Mouse (Mus musculus): ENCODE data around the gene Olfr1097. TPM values are rescaled to one million over a fixed set of nuclear protein-coding genes. Genes with fewer than 3 reads are reported as not detected.

Gene Olfr1097
- not detected for total RNA-seq (2021)
- long read RNA-seq, experiment 1, result 0 reads
- long read RNA-seq, experiment 2, result 0 reads

DNA sequence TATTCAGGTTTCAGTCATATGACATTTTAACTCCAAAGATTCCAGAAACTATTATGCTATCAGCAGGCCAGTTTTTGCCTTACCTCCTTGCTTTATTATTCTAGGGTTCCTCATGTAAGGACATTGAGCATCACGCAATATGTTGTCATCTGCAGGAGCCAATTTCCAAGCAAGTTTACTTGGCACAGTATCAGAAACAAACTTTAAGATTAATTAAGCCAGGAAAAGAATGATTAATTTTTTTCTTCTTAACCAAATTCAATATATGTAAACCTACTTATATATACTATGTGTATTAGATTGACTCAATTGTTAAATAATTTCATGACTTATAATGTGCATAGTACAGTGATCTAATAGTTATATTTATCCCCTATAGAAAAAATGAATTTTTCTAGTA lies at the start of gene Olfr1097:
Gene Olfr1097 (minus strand): TSS at position 101 of the 400 bp plus-strand sequence.
- no peak for DNase-seq (ENCODE audit: low spot score)

DNA sequence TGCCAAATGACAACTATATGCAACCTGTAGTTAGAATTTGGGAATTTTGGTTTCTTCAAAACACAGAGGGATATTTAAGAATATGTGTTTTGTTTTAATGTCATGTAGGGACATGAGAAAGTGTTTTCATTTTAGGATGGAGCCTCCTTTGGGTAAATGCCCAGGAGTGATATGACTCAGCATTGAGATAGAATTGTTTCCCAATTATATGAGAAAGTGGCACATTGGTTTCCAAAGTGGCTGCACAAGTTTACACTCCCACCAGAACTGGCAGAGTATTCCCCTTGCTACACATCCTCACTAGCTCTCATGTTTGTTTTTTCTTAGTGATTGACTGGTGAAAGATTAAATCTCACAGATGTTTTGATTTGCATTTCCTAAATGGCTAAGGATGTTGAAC lies 34.5 kb upstream of the Olfr1097 start:
- no peak for DNase-seq (ENCODE audit: low spot score)

GRCm38 (mm10) chr2:86924445-86924844 lies 32.4 kb upstream of the Olfr1097 start, which contains the start of gene Olfr1098:
Olfr1098 (minus strand) TSS chr2:86924545.
- DNase-seq (ENCODE audit: low spot score), result no peak

DNA sequence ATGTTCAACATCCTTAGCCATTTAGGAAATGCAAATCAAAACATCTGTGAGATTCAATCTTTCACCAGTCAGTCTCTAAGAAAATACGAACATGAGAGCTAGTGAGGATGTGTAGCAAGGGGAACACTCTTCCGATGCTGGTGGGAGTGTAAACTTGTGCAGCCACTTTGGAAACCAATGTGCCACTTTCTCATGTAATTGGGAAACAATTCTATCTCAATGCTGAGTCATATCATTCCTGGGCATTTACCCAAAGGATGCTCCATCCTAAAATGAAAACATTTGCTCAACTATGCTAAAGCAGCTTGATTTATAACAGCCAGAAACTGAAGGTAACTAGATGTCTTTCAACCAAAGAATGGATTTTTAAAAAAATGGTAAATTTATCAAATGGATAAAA lies 13.6 kb upstream of the Olfr1097 start:
- no peak for DNase-seq (ENCODE audit: low spot score)

- DNase-seq (ENCODE audit: low spot score), result no peak
These were observed 17.3 kb downstream of the Olfr1097 start, which contains the start of gene Gm13723 for GRCm38 (mm10) chr2:86874702-86875101. Gm13723 (minus strand) TSS chr2:86874802.

DNA sequence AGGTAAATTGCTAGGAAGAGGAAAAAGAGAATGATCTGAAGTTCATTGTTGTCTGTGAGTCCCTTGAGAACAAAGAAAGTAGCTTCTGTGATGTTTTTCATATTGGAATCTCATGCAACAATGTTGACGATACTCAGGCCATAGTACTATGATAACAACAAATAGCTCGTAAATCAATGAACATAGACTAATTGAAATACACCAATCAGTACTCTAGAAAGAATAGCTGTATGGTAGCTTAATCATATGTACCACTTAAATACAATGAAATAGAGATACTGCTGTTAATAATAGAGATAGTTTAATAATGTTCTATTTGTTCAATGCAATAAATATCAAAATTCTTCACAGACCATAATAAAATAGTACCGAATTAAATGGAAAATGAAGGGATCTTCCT lies 40.4 kb downstream of the Olfr1097 start, which contains the start of gene Olfr1095:
Gene Olfr1095 (minus strand): TSS at position 101 of the 400 bp plus-strand sequence.
- DNase-seq (ENCODE audit: low spot score), result no peak

Other genes starting within 250 kb of the Olfr1097 start
- not detected for gene Olfr1085, start 230.2 kb downstream of the Olfr1097 start, total RNA-seq (2021)
- not detected for gene Olfr1086, start 212.1 kb downstream of the Olfr1097 start, total RNA-seq (2021)
- gene Olfr1087, start 193.8 kb downstream of the Olfr1097 start, total RNA-seq (2021), result not detected
- gene Olfr1089, start 158.5 kb downstream of the Olfr1097 start, total RNA-seq (2021), result not detected
- not detected for gene Olfr1090, start 133.2 kb downstream of the Olfr1097 start, total RNA-seq (2021)
- gene Olfr1093, start 109.7 kb downstream of the Olfr1097 start, total RNA-seq (2021), result not detected
- not detected for gene Olfr141, start 82.2 kb downstream of the Olfr1097 start, total RNA-seq (2021)
- not detected for gene Olfr1094, start 67.6 kb downstream of the Olfr1097 start, total RNA-seq (2021)
- gene Olfr1095, start 40.5 kb downstream of the Olfr1097 start, total RNA-seq (2021), result not detected
- not detected for gene Gm13723, start 17.4 kb downstream of the Olfr1097 start, total RNA-seq (2021)
- not detected for gene Olfr1098, start 32.3 kb upstream of the Olfr1097 start, total RNA-seq (2021)
- gene Olfr1099, start 68.5 kb upstream of the Olfr1097 start, total RNA-seq (2021), result not detected
- gene Olfr1100, start 87.7 kb upstream of the Olfr1097 start, total RNA-seq (2021), result not detected
- gene Olfr1101, start 99.0 kb upstream of the Olfr1097 start, total RNA-seq (2021), result not detected
- gene Olfr1102, start 106.2 kb upstream of the Olfr1097 start, total RNA-seq (2021), result not detected
- gene Olfr1104, start 134.9 kb upstream of the Olfr1097 start, total RNA-seq (2021), result not detected
- not detected for gene Olfr1105, start 144.3 kb upstream of the Olfr1097 start, total RNA-seq (2021)
- not detected for gene Olfr1106, start 160.1 kb upstream of the Olfr1097 start, total RNA-seq (2021)
- gene Olfr1107, start 183.6 kb upstream of the Olfr1097 start, total RNA-seq (2021), result not detected
- gene Olfr1109, start 203.8 kb upstream of the Olfr1097 start, total RNA-seq (2021), result not detected
- gene Olfr259, start 222.4 kb upstream of the Olfr1097 start, total RNA-seq (2021), result not detected
- not detected for gene Olfr1110, start 248.1 kb upstream of the Olfr1097 start, total RNA-seq (2021)

Data from gastrocnemius, adult 18-20 months (tissue).